Mouse (Mus musculus): ENCODE measurements at regions not wholly inside any gene's neighbourhood (a gene's known extent, or its start where the extent isn't known, plus 50 kb on each side); places are given as distances from the start of the nearest gene placed in this dataset. TPM values are rescaled to one million over a fixed set of nuclear protein-coding genes. Genes with fewer than 3 reads are reported as not detected.

GRCm38 (mm10) chr5:13058883-13059423 is 66.3 kb upstream of the Sema3a start:
- peak; percentile 46 for DNase-seq (ENCODE audit: low spot score)
- Histone ChIP-seq H3K36me3 (no peaks in the 10 kb centered on the region), H3K9me3 (replicated peaks) (no peaks in the 10 kb centered on the region), H3K27me3 (ENCODE audit: low read depth, poor library complexity, severe bottlenecking) (no peaks in the 10 kb centered on the region), H3K27ac (no peak overlapping the region), H3K4me1 (peaks cover 20% of the 10 kb centered on the region), H3K4me3 (no peak overlapping the region)
- 35% methylated on average over 2 of the region's 2 CpGs for WGBS

DNA sequence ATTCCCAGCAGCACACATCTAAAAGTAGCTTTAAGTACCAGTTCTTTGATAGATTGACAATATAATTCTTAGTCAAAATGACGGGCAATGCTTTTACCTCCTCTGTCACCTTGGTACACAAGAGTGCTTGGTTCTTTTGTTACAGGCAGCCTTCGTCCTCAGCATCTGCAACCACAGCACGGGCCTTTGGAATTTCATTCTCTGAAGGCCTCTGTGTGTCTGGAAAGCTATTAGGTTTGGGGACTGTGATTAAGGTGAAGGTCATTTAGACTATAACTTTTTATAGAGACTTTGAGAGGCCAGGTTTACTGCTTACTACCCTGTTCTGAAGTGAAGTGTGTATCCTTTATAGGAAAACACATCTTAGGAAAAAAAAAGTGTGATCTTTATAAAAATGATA is 58.3 kb upstream of the Sema3a start:
- DNase-seq (ENCODE audit: low spot score), result no peak
- H3K36me3 ChIP-seq, result no peaks in the 10 kb centered on the region
- peaks cover 27% of the 10 kb centered on the region for H3K4me1 ChIP-seq
- H3K9me3 ChIP-seq (replicated peaks), result no peaks in the 10 kb centered on the region
- H3K4me3 ChIP-seq, result no peak overlapping the region
- H3K27ac ChIP-seq, result peak overlapping the region; percentile 77
- H3K27me3 ChIP-seq (ENCODE audit: low read depth, poor library complexity, severe bottlenecking), result no peaks in the 10 kb centered on the region
- 18% methylated on average over 3 of the region's 3 CpGs for WGBS

Small RNAs in the stretch of these regions (microRNA-seq; reads per million reads assigned to microRNA genes)
- not detected for gene Gm23243

All from limb, embryonic 10.5 days (tissue).